Mouse (Mus musculus): ENCODE results near the gene Rimbp2.

GRCm38 (mm10) chr5:128852791-128853190 lies 100.5 kb downstream of the Rimbp2 start:
- TF ChIP-seq CTCF (IDR thresholded peaks at IDR 0.05; ENCODE audit: extremely low read depth, insufficient read depth, insufficient read length, insufficient replicate concordance): no peak
- no peak for TF ChIP-seq POLR2A (IDR thresholded peaks at IDR 0.05; ENCODE audit: low read depth, low read length)

All from spleen, adult 2 months (tissue).